Mouse (Mus musculus) limb, embryonic 11.5 days (tissue): ENCODE measurements around the gene Unc5c. TPM values are rescaled to one million over a fixed set of nuclear protein-coding genes. Genes with fewer than 3 reads are reported as not detected.
A peak's percentile ranks its signal among the peaks of the same experiment; 100 is the strongest.

Source experiments
- ATAC-seq: fragments of 200-750 bp; cut with Nextera tagmentation; 2 replicates; pipeline ENCODE4 v1.8.0; 2017; ENCODE audit warnings: low read depth; ENCODE audit not compliant: insufficient number of reproducible peaks, low FRiP score, low TSS enrichment
- DNase-seq: peaks from one replicate; pipeline ENCODE4 v3.0.0-alpha.2; 2015; ENCODE audit warnings: low spot score
- H3K27ac ChIP-seq: fragments of 300-500 bp; sonication (generic); replicated peaks from 2 replicates; pipeline ENCODE4 v1.5.1; 2014; ENCODE audit warnings: low read depth, mild to moderate bottlenecking, low read length
- H3K27me3 ChIP-seq: fragments of 300-500 bp; sonication (generic); 2 replicates; pipeline ENCODE4 v1.6.1; 2014; ENCODE audit warnings: mild to moderate bottlenecking, low read length, mixed read lengths; ENCODE audit not compliant: control insufficient read depth, insufficient read depth
- H3K36me3 ChIP-seq: fragments of 300-500 bp; sonication (generic); 2 replicates; pipeline ENCODE4 v1.6.1; 2014; ENCODE audit warnings: mild to moderate bottlenecking, low read length, moderate library complexity, mixed read lengths; ENCODE audit not compliant: control insufficient read depth, insufficient read depth
- H3K4me1 ChIP-seq: fragments of 300-500 bp; sonication (generic); 2 replicates; pipeline ENCODE4 v1.6.1; 2014; ENCODE audit warnings: low read length, mixed read lengths; ENCODE audit not compliant: control insufficient read depth, insufficient read depth
- H3K4me2 ChIP-seq: fragments of 300-500 bp; sonication (generic); 2 replicates; pipeline ENCODE4 v1.6.1; 2014; ENCODE audit warnings: low read depth, mild to moderate bottlenecking, moderate library complexity; ENCODE audit not compliant: severe bottlenecking
- H3K4me3 ChIP-seq: fragments of 300-500 bp; sonication (generic); 2 replicates; pipeline ENCODE4 v1.5.1; 2014; ENCODE audit warnings: low read depth, low read length
- H3K9ac ChIP-seq: fragments of 300-500 bp; sonication (generic); 2 replicates; pipeline ENCODE4 v1.6.1; 2014; ENCODE audit warnings: mild to moderate bottlenecking, low read length
- H3K9me3 ChIP-seq: fragments of 300-500 bp; sonication (generic); 2 replicates; pipeline ENCODE4 v1.6.1; 2016; ENCODE audit warnings: low read length; ENCODE audit not compliant: control insufficient read depth
- WGBS: fragments of 180-500 bp; shearing (Covaris S2); extraction: QIAGEN DNeasy Blood & Tissue Kit; methylation state at CpG from one replicate; pipeline ENCODE4 v1.1.7; 2014; 5-methylcytosine and 5-hydroxymethylcytosine counted together
- polyA plus RNA-seq: library from polyadenylated mRNA; unstranded; fragments of >200 nt; fragmentation: Nextera tagmentation; extraction: Ambion mirVana; gene quantifications from 2 replicates; pipeline ENCODE4 v1.2.1, GENCODE M21; 2014

The Unc5c gene
- polyA plus RNA-seq, 1 experiment from 2014 or later = 17.2 TPM

DNA sequence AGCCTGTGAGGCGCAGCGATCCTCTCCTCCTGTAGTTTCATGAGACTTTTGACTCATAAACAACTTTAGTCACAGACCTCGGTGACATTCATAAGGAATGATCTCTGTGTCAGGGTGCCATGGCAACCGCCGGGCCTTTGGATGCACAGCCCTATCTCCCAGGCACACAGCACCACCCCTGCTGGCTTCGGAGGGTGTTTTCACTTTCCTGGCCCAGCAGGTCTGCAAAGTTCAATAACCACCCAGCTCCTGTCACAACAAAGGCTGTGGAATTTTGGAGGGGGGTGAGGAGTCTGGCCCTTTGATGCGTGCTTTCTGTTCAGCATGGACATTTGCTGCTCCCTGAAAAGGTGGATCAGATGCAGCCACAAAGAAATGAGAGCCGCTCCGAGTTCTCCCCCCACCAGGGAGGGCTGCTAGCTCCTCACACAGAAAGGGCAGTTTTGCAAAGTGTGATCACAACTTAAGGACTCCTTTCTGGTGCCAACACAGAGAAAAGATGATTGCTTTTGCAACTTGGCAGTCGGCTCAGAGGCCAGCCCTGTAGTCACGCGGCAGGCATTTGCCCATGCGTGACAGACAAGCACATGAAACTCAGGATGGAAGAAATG lies 354.4 kb downstream of the Unc5c start:
- Histone ChIP-seq H3K4me2 (no peak overlapping the region), H3K27ac (no peak overlapping the region), H3K27me3 (no peaks in the 10 kb centered on the region), H3K36me3 (no peaks in the 10 kb centered on the region), H3K9me3 (no peaks in the 10 kb centered on the region), H3K4me1 (no peaks in the 10 kb centered on the region), H3K4me3 (no peak overlapping the region), H3K9ac (no peak overlapping the region)
- no peak for DNase-seq
- no peak for ATAC-seq
- WGBS = 32% methylated on average over 13 of the region's 13 CpGs

DNA sequence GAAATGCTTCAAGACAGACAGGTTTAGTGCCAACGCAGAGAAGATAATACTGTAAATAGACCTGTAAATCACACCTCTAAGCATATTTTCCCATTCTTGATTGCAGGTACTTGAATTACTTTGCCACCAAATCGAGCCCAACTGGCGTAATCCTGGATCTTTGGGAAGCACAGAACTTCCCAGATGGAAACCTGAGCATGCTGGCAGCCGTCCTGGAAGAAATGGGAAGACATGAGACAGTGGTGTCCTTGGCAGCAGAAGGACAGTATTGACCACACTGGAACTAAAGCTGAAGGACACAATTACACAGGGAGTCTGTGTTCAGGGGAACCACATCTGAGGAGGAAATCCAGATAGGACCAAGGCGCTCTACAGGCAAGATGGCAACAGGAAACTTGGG lies 363.3 kb downstream of the Unc5c start:
- 78% methylated on average over 5 of the region's 5 CpGs for WGBS
- Histone ChIP-seq H3K36me3 (no peaks in the 10 kb centered on the region), H3K9me3 (no peaks in the 10 kb centered on the region), H3K4me1 (no peaks in the 10 kb centered on the region), H3K27ac (no peak overlapping the region), H3K27me3 (no peaks in the 10 kb centered on the region), H3K4me2 (no peak overlapping the region), H3K9ac (no peak overlapping the region), H3K4me3 (no peak overlapping the region)
- ATAC-seq (no peak), DNase-seq (no peak)

DNA sequence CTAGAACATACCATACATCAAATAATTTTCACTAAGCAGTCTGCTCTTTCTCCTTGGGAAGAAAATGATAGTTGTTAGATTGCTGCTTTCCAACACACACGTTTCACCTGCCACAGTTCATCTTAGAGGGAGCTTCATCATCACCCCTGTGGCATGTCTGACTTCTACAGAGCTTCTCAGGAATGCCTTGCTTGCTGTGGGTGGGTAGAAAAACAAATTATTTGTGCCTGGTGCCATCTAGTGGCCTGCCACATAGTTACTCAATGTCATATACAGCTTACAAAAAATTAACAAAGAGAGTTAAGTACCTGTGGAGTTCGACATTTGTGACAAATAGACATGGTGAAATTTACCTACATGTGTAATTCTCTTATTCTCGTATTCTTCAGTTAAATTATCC lies 366.1 kb downstream of the Unc5c start:
- Histone ChIP-seq H3K4me2 (no peak overlapping the region), H3K36me3 (no peaks in the 10 kb centered on the region), H3K27me3 (no peaks in the 10 kb centered on the region), H3K4me1 (no peaks in the 10 kb centered on the region), H3K9ac (no peak overlapping the region), H3K9me3 (no peaks in the 10 kb centered on the region), H3K4me3 (no peak overlapping the region), H3K27ac (no peak overlapping the region)
- ATAC-seq (peak; percentile 62; the same call in 1 of the 2 replicates), DNase-seq (peak; percentile 70)
- WGBS = 29% methylated on average over 3 of the region's 3 CpGs

DNA sequence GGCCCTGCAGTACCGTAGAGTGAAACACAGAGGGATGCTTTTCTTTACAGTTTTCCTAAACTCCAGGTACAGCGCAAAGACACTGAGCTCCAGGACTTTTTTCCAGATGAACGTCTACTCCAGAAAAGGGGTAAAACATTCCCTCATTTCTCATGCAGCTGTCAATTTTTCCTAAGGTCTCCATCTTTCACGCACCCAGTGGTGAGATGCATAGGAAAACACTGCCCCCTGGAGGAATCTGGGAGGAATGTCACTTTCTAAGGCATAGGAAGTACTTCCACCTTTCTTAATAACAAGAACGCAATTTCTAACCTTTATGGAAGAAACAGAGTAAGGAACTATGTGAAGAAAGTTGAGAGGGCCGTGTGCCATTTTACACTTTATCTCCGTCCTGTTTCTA lies 373.8 kb downstream of the Unc5c start:
- no peaks in the 10 kb centered on the region for H3K9me3 ChIP-seq
- 43% methylated on average over 7 of the region's 7 CpGs for WGBS
- no peak overlapping the region for H3K27ac ChIP-seq
- H3K9ac ChIP-seq = no peak overlapping the region
- DNase-seq = peak; percentile 49
- H3K27me3 ChIP-seq = no peaks in the 10 kb centered on the region
- H3K4me1 ChIP-seq = no peaks in the 10 kb centered on the region
- H3K36me3 ChIP-seq = no peaks in the 10 kb centered on the region
- H3K4me2 ChIP-seq = no peak overlapping the region
- no peak overlapping the region for H3K4me3 ChIP-seq
- ATAC-seq = no peak

DNA sequence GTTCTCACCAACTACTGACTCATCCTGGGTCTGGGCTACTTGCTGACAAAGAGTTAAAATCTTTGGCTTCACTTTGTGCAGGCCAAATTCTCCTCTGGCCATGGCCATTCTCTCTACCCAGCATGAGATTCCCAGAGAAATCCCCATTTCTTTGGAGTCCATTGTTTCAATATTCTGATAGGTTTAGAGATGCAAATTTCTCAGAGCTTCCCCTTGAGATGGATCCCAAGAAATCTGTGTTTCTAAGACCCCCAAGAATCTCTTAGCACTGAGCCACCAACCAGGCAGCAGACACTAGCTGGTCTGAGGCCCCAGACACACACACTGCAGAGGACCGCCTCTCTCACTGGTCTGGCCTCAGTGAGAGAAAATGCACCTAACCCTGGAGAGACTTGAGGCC lies 384.2 kb downstream of the Unc5c start:
- H3K4me2 ChIP-seq = no peak overlapping the region
- H3K4me1 ChIP-seq = no peaks in the 10 kb centered on the region
- no peaks in the 10 kb centered on the region for H3K36me3 ChIP-seq
- H3K27me3 ChIP-seq = no peaks in the 10 kb centered on the region
- H3K9ac ChIP-seq = no peak overlapping the region
- no peak overlapping the region for H3K27ac ChIP-seq
- H3K9me3 ChIP-seq = no peaks in the 10 kb centered on the region
- no peak for DNase-seq
- 73% methylated on average over 1 of the region's 1 CpGs for WGBS
- no peak for ATAC-seq
- H3K4me3 ChIP-seq = no peak overlapping the region

DNA sequence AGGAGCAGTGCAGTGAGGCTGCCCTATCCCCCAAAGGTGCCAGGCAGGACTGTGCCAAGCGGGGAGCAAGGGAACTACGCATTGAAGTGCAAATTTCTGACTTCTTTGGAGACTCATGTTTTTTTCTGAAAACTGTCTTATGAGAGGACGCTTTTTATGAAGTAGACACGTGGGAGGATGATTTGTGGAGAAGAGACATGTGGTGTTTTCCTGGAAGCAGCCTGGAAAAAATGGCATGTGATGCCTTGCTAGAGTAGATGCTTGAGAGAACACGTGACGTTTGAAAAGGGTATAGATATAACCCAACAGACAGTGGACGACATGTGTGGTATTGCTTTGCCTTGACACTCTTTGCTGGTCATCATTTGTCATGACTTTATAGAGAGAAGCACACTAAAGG lies 385.1 kb downstream of the Unc5c start:
- no peak overlapping the region for H3K4me3 ChIP-seq
- no peak overlapping the region for H3K9ac ChIP-seq
- H3K36me3 ChIP-seq = no peaks in the 10 kb centered on the region; the same call in 1 of the 2 replicates
- no peaks in the 10 kb centered on the region for H3K9me3 ChIP-seq
- H3K27me3 ChIP-seq = no peaks in the 10 kb centered on the region
- H3K4me2 ChIP-seq = no peak overlapping the region
- no peak overlapping the region for H3K27ac ChIP-seq
- DNase-seq (no peak), ATAC-seq (no peak)
- no peaks in the 10 kb centered on the region for H3K4me1 ChIP-seq
- 82% methylated on average over 7 of the region's 7 CpGs for WGBS

DNA sequence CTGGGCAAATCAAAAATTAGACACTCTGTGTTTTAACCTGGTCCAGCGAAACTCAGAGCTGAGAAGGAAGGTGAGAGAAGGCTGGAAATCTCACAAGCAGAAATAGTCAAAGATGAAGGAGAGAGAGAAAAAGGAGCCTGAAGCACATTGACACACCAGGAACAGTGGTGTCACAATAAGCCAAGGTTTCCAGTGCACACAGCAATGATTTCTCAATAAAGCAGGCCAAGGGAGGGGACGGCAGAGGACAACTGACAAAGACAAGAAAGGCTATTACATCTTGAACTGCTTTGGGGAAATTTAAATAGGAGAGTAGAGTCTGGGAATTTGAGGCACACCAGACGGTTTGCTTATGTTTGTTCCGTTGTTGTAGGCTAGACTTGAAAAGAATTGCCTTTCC lies 389.3 kb downstream of the Unc5c start:
- Histone ChIP-seq H3K4me3 (no peak overlapping the region), H3K9me3 (no peaks in the 10 kb centered on the region), H3K4me1 (no peaks in the 10 kb centered on the region), H3K27ac (no peak overlapping the region), H3K4me2 (no peak overlapping the region), H3K36me3 (no peaks in the 10 kb centered on the region; the same call in 1 of the 2 replicates), H3K27me3 (no peaks in the 10 kb centered on the region), H3K9ac (no peak overlapping the region)
- DNase-seq (no peak), ATAC-seq (no peak)
- 87% methylated on average over 4 of the region's 4 CpGs for WGBS

DNA sequence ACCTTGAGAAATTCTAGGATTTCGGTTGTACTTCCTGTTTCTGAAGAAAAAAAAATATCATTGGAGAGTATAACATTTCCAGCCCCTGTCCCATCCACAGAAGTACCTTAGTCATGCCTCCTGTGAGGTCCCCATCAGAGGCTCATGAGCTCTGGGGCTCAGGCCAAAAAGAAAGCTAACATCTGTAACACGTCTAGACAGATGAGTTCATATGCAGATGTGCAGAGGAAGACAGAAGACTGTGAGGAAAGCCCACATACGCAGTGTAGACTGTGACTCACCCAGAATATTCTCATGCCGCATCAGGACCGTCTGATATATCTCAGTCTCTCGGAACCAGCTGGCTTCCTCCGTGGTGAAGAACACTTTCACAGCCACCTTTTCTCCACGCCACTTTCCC lies 392.1 kb downstream of the Unc5c start:
- H3K27me3 ChIP-seq = no peaks in the 10 kb centered on the region
- H3K4me1 ChIP-seq = no peaks in the 10 kb centered on the region
- whole genome bisulfite sequencing = 88% methylated on average over 8 of the region's 8 CpGs
- H3K9ac ChIP-seq = no peak overlapping the region
- no peak overlapping the region for H3K4me2 ChIP-seq
- no peak for ATAC-seq
- no peak overlapping the region for H3K4me3 ChIP-seq
- no peaks in the 10 kb centered on the region; the same call in 1 of the 2 replicates for H3K36me3 ChIP-seq
- DNase-seq = no peak
- no peaks in the 10 kb centered on the region for H3K9me3 ChIP-seq
- no peak overlapping the region for H3K27ac ChIP-seq

DNA sequence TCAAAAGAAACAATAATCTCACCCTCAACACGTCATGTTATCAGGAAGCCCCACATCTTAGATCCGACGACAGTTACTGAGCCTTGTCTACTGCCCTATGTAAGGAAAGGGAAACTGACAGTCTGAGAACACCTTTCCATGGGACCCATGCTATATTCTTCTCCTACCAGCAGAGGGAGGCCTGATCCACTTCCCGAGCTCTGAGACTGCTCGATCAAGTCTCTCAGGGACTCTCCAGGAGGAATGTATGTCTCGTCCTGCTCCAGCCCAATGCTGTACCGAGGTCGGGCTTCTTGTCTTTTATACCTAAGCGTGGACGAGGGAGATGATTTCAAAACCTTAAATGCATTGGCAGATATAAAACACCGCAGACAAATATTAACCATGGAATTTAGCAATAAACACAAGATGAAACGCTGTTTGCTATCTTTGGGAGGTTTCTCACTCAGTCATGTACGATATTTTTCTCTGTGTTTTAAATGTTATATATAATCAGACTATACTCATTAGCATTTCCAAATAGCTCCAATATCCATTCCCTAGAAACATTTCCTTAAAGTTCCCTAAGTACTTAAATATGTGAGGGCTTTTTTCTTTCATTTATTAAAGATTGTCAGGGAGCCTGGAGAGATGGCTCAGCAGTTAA lies 397.9 kb downstream of the Unc5c start:
- peak; percentile 69 for DNase-seq
- WGBS = 29% methylated on average over 13 of the region's 13 CpGs

More for the DNA sequence above, 397.9 kb downstream of the Unc5c start:
- no peaks in the 10 kb centered on the region for H3K27me3 ChIP-seq
- H3K27ac ChIP-seq = no peak overlapping the region
- no peak overlapping the region for H3K9ac ChIP-seq
- no peaks in the 10 kb centered on the region for H3K4me1 ChIP-seq
- no peak overlapping the region for H3K4me3 ChIP-seq
- no peak overlapping the region for H3K4me2 ChIP-seq
- H3K36me3 ChIP-seq = no peaks in the 10 kb centered on the region
- no peaks in the 10 kb centered on the region for H3K9me3 ChIP-seq
- ATAC-seq = no peak
